Mouse (Mus musculus): ENCODE results near the gene Rnf31.

Rnf31 gene

GRCm38 (mm10) chr14:55604823-55605222, 13.3 kb downstream of the Rnf31 start:
- in situ Hi-C loops (cut with MboI, MseI): no loop called here

GRCm38 (mm10) chr14:55605743-55606459, 14.4 kb downstream of the Rnf31 start:
- in situ Hi-C loops (cut with MboI, MseI): no loop called here

- in situ Hi-C loops (cut with MboI, MseI): no loop called here
These were observed 16.8 kb downstream of the Rnf31 start for GRCm38 (mm10) chr14:55608339-55608738.

- in situ Hi-C loops (cut with MboI, MseI): no loop called here
These were observed 21.8 kb downstream of the Rnf31 start for GRCm38 (mm10) chr14:55613346-55613745.

GRCm38 (mm10) chr14:55614565-55615178, 23.2 kb downstream of the Rnf31 start:
- in situ Hi-C loops (cut with MboI, MseI): no loop called here

- in situ Hi-C loops (cut with MboI, MseI): no loop called here
These were observed 24.4 kb downstream of the Rnf31 start for GRCm38 (mm10) chr14:55615876-55616275.

GRCm38 (mm10) chr14:55616844-55617243, 25.3 kb downstream of the Rnf31 start:
- in situ Hi-C loops (cut with MboI, MseI): no loop called here

GRCm38 (mm10) chr14:55617822-55618221, 26.3 kb downstream of the Rnf31 start, which contains the start of gene Rec8:
Gene Rec8, plus strand, starts transcription at chr14:55618037.
- in situ Hi-C loops (cut with MboI, MseI): no loop called here

- in situ Hi-C loops (cut with MboI, MseI): no loop called here
These were observed 27.1 kb downstream of the Rnf31 start for GRCm38 (mm10) chr14:55618486-55619195.

GRCm38 (mm10) chr14:55628077-55628827, 36.7 kb downstream of the Rnf31 start:
- in situ Hi-C loops (cut with MboI, MseI): no loop called here

- in situ Hi-C loops (cut with MboI, MseI): no loop called here
These were observed 37.8 kb downstream of the Rnf31 start for GRCm38 (mm10) chr14:55629312-55629711.

- in situ Hi-C loops (cut with MboI, MseI): no loop called here
These were observed 43.5 kb downstream of the Rnf31 start for GRCm38 (mm10) chr14:55634874-55635522.

GRCm38 (mm10) chr14:55635523-55636007, 44.1 kb downstream of the Rnf31 start, which contains the start of gene Ipo4:
Gene Ipo4, minus strand, starts transcription at chr14:55635957.
- in situ Hi-C loops (cut with MboI, MseI): no loop called here

GRCm38 (mm10) chr14:55637795-55638194, 46.3 kb downstream of the Rnf31 start, which contains the start of gene Gm49378:
Gene Gm49378, minus strand, starts transcription at chr14:55637895.
- in situ Hi-C loops (cut with MboI, MseI): no loop called here

- in situ Hi-C loops (cut with MboI, MseI): no loop called here
These were observed 49.3 kb downstream of the Rnf31 start for GRCm38 (mm10) chr14:55640816-55641215.

- in situ Hi-C loops (cut with MboI, MseI): no loop called here
These were observed 49.8 kb downstream of the Rnf31 start for GRCm38 (mm10) chr14:55641291-55641690.

- in situ Hi-C loops (cut with MboI, MseI): no loop called here
These were observed 51.2 kb downstream of the Rnf31 start for GRCm38 (mm10) chr14:55642679-55643059.

- in situ Hi-C loops (cut with MboI, MseI): no loop called here
These were observed 51.8 kb downstream of the Rnf31 start, which contains the start of gene Tm9sf1 for GRCm38 (mm10) chr14:55643060-55643907. Gene Tm9sf1, minus strand, starts transcription at chr14:55643806.

GRCm38 (mm10) chr14:55644261-55644888, 52.9 kb downstream of the Rnf31 start:
- in situ Hi-C loops (cut with MboI, MseI): no loop called here

- in situ Hi-C loops (cut with MboI, MseI): no loop called here
These were observed 58.4 kb downstream of the Rnf31 start, which contains the start of gene Tssk4 for GRCm38 (mm10) chr14:55649884-55650283. Gene Tssk4, plus strand, starts transcription at chr14:55650184.

Measured in T-helper 1 cell (primary cell).